Mouse (Mus musculus) embryonic facial prominence, embryonic 14.5 days (tissue): ENCODE measurements at regions not wholly inside any gene's neighbourhood (a gene's known extent, or its start where the extent isn't known, plus 50 kb on each side); places are given as distances from the start of the nearest gene placed in this dataset.

Experiments
- ATAC-seq: fragments of 200-750 bp; cut with Nextera tagmentation; 2 replicates; pipeline ENCODE4 v1.8.0; 2017; ENCODE audit warnings: low read depth, moderate number of reproducible peaks, moderate TSS enrichment
- DNase-seq: peaks from one replicate; pipeline ENCODE4 v3.0.0-alpha.2; 2015; ENCODE audit warnings: low spot score
- H3K27ac ChIP-seq: fragments of 300-500 bp; sonication (generic); replicated peaks from 2 replicates; pipeline ENCODE4 v1.5.1; 2014; ENCODE audit warnings: low read depth, mild to moderate bottlenecking, low read length, moderate library complexity
- H3K27me3 ChIP-seq: fragments of 300-500 bp; sonication (generic); replicated peaks from 2 replicates; pipeline ENCODE4 v1.6.1; 2014; ENCODE audit warnings: low read length; ENCODE audit not compliant: control insufficient read depth, insufficient read depth
- H3K36me3 ChIP-seq: fragments of 300-500 bp; sonication (generic); 2 replicates; pipeline ENCODE4 v1.6.1; 2014; ENCODE audit warnings: low read length, mixed read lengths; ENCODE audit not compliant: control insufficient read depth, insufficient read depth
- H3K4me1 ChIP-seq: fragments of 300-500 bp; sonication (generic); 2 replicates; pipeline ENCODE4 v1.6.1; 2014; ENCODE audit warnings: antibody characterized with exemption, low read length; ENCODE audit not compliant: control insufficient read depth, insufficient read depth
- H3K4me2 ChIP-seq: fragments of 300-500 bp; sonication (generic); 2 replicates; pipeline ENCODE4 v1.6.1; 2014; ENCODE audit warnings: low read depth, mild to moderate bottlenecking, low read length, moderate library complexity, mixed read lengths
- H3K4me3 ChIP-seq: fragments of 300-500 bp; sonication (generic); 2 replicates; pipeline ENCODE4 v1.5.1; 2014; ENCODE audit warnings: low read depth, mild to moderate bottlenecking, low read length
- H3K9ac ChIP-seq: fragments of 300-500 bp; sonication (generic); 2 replicates; pipeline ENCODE4 v1.6.1; 2014; ENCODE audit warnings: low read depth, mild to moderate bottlenecking, low read length, moderate library complexity, mixed read lengths
- H3K9me3 ChIP-seq: fragments of 300-500 bp; sonication (generic); 2 replicates; pipeline ENCODE4 v1.6.1; 2016; ENCODE audit warnings: low read length; ENCODE audit not compliant: control insufficient read depth
- WGBS: fragments of 180-500 bp; shearing (Covaris S2); extraction: QIAGEN DNeasy Blood & Tissue Kit; methylation state at CpG from one replicate; pipeline ENCODE4 v1.1.7; 2014; 5-methylcytosine and 5-hydroxymethylcytosine counted together

DNA sequence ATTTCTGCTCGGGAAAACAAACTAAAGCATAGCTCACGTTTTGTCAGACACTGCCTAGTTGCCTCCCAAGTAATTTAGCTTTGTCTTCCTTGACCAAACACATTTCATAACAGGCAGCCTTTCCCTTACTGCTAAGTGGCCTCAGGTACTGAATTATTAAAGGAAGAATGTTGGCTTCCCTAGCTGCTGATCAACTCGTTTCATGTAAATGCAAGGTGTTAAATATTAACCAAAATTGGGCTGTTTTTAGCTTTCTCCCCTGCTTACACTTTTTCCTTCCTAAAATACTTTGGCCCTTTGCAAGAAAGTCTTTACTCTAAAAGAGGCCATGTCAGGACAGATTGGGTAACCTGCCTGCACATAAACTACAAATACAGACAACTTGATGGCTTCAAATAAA is 265.4 kb downstream of the Pmp22 start:
- H3K4me3 ChIP-seq: no peak overlapping the region
- 68% methylated on average over 3 of the region's 3 CpGs for WGBS

DNA sequence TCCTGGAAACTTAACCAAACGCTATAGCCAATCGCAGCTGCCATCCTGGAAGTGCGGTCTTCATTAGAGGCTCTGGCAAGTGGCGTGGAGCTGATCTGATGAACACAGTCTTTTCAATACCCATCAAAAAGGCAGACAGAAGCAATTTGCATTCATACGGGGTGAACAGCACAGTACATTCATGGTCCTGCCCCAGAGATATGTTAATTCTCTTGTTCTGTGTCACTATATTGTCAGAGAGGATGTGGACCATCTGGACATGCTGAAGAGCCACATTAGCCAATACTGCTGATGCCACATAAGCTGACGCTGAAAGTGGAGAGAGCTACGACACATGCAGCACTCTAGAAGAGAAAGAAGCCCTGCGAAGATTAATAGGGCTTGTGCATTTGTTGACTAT is 267.6 kb downstream of the Pmp22 start:
- Histone ChIP-seq H3K9me3 (no peaks in the 10 kb centered on the region), H3K4me3 (no peak overlapping the region), H3K4me2 (no peak overlapping the region), H3K9ac (no peak overlapping the region), H3K27me3 (no peaks in the 10 kb centered on the region), H3K27ac (no peak overlapping the region), H3K36me3 (no peaks in the 10 kb centered on the region), H3K4me1 (no peaks in the 10 kb centered on the region)
- 82% methylated on average over 8 of the region's 8 CpGs for WGBS
- DNase-seq (no peak), ATAC-seq (no peak)

More for the DNA sequence above, 265.4 kb downstream of the Pmp22 start:
- Histone ChIP-seq H3K27me3 (no peaks in the 10 kb centered on the region), H3K4me1 (no peaks in the 10 kb centered on the region), H3K27ac (no peak overlapping the region), H3K9ac (no peak overlapping the region), H3K36me3 (no peaks in the 10 kb centered on the region), H3K9me3 (no peaks in the 10 kb centered on the region), H3K4me2 (no peak overlapping the region)
- ATAC-seq: no peak
- no peak for DNase-seq

DNA sequence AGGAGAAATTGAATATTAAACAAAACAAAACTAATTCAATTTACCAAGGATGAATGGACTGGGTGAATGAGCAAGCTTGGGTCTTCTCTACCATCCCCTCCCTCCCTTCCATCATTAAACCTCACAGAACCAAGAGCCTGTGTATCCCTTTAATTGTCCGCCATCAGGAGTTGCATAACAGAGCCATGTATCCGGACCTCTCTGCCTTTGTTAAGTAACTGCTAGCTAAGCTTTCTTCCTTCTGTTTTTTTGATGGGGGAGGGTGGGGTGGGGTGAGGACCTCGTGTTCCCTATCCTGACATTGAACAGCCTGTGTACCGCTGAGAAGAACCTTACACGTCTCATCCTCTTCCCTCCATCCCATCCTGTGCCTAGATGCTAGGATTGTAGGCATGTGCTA is 274.0 kb downstream of the Pmp22 start:
- Histone ChIP-seq H3K27ac (no peak overlapping the region), H3K9ac (no peak overlapping the region), H3K4me3 (no peak overlapping the region), H3K4me1 (peaks cover 6% of the 10 kb centered on the region; the same call in 1 of the 2 replicates), H3K36me3 (no peaks in the 10 kb centered on the region), H3K9me3 (no peaks in the 10 kb centered on the region), H3K27me3 (0 out of 2 replicates have a peak, but pooled peaks cover 5% of the 10 kb centered on the region), H3K4me2 (no peak overlapping the region)
- DNase-seq (no peak), ATAC-seq (no peak)
- 67% methylated on average over 5 of the region's 5 CpGs for WGBS

DNA sequence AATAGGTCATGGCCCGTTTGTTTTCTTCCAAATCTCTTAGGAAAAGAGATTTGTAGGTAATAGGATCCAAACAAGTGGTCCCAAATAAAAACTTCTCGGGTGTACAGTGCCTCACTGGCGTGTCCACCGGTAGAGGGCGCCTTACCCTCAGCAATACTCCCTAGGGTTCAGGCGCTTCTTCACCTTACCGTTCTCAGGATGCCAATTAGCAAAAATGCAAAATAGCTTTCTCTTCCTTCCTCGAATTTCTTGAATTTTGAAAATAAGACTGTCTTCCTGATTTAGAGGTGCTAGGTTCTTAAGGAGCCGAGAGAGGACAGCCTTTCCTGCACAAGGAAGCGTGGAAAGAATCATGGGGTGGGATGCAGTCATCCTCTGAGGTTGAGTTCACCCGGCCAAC is 275.9 kb downstream of the Pmp22 start:
- 17% methylated on average over 11 of the region's 11 CpGs for WGBS
- no peaks in the 10 kb centered on the region for H3K36me3 ChIP-seq
- 0 out of 2 replicates have a peak, but pooled peaks cover 5% of the 10 kb centered on the region for H3K27me3 ChIP-seq
- no peak for ATAC-seq
- peaks cover 6% of the 10 kb centered on the region; the same call in 1 of the 2 replicates for H3K4me1 ChIP-seq
- H3K4me2 ChIP-seq: no peak overlapping the region
- no peaks in the 10 kb centered on the region for H3K9me3 ChIP-seq
- no peak overlapping the region for H3K27ac ChIP-seq
- no peak overlapping the region for H3K9ac ChIP-seq
- peak; percentile 79 for DNase-seq
- H3K4me3 ChIP-seq: no peak overlapping the region

DNA sequence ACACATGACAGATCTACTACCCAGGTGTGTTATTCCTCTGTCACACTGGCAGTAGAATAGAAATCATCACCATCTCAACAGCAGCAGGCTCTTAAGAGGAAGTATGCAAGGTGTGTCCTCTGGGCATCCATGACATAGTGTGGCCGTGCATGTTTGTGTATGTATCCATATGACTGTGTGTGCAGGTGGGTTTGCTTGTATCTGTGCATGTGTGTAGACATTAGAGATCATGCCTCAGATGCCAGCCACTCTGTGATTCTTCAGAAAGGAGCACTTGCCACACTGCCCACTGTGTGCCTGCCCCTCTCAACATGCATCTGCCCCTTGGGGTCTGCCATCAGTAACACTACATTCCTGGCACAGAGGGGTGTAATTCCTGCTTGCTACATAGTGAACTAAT is 280.6 kb downstream of the Pmp22 start:
- no peak overlapping the region for H3K27ac ChIP-seq
- H3K4me3 ChIP-seq: no peak overlapping the region
- H3K4me1 ChIP-seq: peaks cover 14% of the 10 kb centered on the region; the same call in 1 of the 2 replicates
- no peaks in the 10 kb centered on the region for H3K36me3 ChIP-seq
- no peak overlapping the region for H3K9ac ChIP-seq
- no peaks in the 10 kb centered on the region for H3K9me3 ChIP-seq
- no peak for DNase-seq
- WGBS: 83% methylated on average over 1 of the region's 1 CpGs
- ATAC-seq: no peak
- no peak overlapping the region for H3K4me2 ChIP-seq
- 0 out of 2 replicates have a peak, but pooled peaks cover 5% of the 10 kb centered on the region for H3K27me3 ChIP-seq

DNA sequence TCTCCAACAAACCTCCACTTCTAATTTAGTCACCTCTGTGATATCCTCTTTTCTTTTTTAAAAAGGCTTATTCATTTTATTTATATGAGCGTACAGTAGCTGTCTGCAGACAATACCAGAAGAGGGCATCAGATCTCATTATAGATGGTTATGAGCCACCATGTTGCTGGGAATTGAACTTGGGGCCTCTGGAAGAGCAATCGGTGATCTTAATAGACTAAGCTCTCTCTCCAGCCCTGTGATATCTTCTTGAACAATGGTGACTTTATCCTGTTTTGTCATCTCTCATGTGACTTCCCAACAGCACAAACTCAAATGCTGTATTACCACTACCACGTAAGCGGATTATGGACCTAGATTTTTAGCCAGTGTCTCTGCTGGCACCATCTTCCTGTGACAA is 282.1 kb downstream of the Pmp22 start:
- Histone ChIP-seq H3K9ac (no peak overlapping the region), H3K4me3 (no peak overlapping the region), H3K27ac (no peak overlapping the region), H3K4me1 (peaks cover 14% of the 10 kb centered on the region; the same call in 1 of the 2 replicates), H3K9me3 (no peaks in the 10 kb centered on the region), H3K36me3 (no peaks in the 10 kb centered on the region), H3K27me3 (0 out of 2 replicates have a peak, but pooled peaks cover 5% of the 10 kb centered on the region), H3K4me2 (no peak overlapping the region)
- ATAC-seq: no peak
- DNase-seq: no peak
- WGBS: 99% methylated on average over 4 of the region's 4 CpGs

DNA sequence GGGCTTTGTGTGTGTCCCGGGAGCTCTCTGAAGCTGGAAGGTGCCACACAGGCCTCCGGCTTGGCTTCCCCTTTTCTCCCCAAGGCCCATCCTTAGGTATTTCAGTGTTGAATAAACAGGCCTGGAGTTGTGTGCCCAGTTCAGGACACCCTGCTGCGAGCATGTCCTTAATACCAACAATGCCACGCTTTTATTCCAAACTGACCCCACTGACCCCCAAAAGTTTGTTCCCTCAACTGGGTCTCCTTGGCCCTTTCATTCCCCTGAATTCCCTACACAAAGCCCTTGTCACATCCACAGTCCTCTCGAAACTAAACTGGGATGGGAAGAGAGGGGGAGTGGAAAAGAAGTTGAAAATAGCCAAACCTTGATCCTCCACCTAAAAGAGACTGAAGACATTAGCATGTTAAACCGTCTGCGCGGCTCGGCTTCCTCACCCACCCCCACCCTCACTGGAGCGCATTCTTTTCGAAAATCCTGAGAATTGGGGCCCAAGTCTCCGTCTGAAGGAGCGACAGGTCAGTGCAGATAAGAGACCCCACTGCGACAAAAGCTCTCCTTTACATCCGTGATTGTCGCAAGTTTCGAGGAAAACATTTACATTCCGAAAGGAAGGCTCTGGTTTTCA is 283.7 kb downstream of the Pmp22 start:
- 10% methylated on average over 18 of the region's 18 CpGs for WGBS
- peak overlapping the region; percentile 30 for H3K4me3 ChIP-seq
- no peaks in the 10 kb centered on the region for H3K27me3 ChIP-seq
- H3K27ac ChIP-seq: no peak overlapping the region
- H3K36me3 ChIP-seq: no peaks in the 10 kb centered on the region
- peaks cover 14% of the 10 kb centered on the region; the same call in 1 of the 2 replicates for H3K4me1 ChIP-seq
- DNase-seq (peak; percentile 44), ATAC-seq (no peak)
- H3K4me2 ChIP-seq: peak overlapping the region; percentile 59
- no peaks in the 10 kb centered on the region for H3K9me3 ChIP-seq
- H3K9ac ChIP-seq: peak overlapping the region; percentile 32; the same call in 1 of the 2 replicates

DNA sequence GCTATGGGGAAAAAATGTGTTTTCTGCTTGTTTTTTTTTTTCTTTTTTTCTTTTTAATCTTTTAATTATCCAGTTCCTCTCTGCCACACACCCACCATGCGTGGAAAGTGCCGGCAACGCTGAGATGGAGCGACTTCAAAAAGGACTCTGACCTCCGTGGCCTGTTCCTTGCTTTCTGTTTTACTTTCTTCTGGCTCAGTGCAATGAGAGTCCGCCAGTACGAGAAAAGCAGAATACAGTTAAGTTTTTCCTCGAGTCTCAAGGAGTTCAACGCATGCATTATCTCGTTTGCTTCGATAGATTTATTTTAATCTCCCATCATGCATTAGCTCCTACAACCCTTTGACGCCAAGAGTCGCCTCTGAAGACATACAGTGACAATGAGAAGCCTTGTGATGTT is 284.3 kb downstream of the Pmp22 start:
- ATAC-seq (no peak), DNase-seq (no peak)
- H3K4me2 ChIP-seq: peak overlapping the region; percentile 59
- peak overlapping the region; percentile 32; the same call in 1 of the 2 replicates for H3K9ac ChIP-seq
- H3K36me3 ChIP-seq: no peaks in the 10 kb centered on the region
- H3K27ac ChIP-seq: no peak overlapping the region
- H3K4me3 ChIP-seq: peak overlapping the region; percentile 30
- WGBS: 15% methylated on average over 13 of the region's 13 CpGs
- H3K9me3 ChIP-seq: no peaks in the 10 kb centered on the region
- peaks cover 14% of the 10 kb centered on the region; the same call in 1 of the 2 replicates for H3K4me1 ChIP-seq
- H3K27me3 ChIP-seq: no peaks in the 10 kb centered on the region

DNA sequence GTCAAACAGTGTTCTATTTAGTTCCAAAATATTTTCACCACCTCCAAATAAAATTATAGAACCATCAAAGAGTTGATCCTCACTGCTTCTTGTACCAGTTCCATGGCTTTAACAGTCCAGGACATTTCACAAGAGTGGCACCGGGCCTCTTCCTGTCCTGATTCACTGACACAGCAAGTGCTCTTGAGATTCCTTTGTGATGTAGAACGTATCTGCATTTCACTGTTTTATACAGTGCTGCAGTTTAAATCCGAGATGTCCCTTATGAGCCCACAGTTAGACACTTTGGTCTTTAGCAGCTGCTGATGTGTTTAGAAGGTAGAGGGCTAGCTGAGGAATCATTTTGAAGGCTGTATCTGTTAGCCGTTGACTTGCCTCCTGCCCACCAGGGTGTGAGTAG is 284.8 kb downstream of the Pmp22 start:
- Histone ChIP-seq H3K9ac (no peak overlapping the region), H3K36me3 (no peaks in the 10 kb centered on the region), H3K9me3 (no peaks in the 10 kb centered on the region), H3K27ac (no peak overlapping the region), H3K27me3 (no peaks in the 10 kb centered on the region), H3K4me3 (no peak overlapping the region), H3K4me1 (peaks cover 14% of the 10 kb centered on the region; the same call in 1 of the 2 replicates), H3K4me2 (no peak overlapping the region)
- DNase-seq (no peak), ATAC-seq (no peak)
- 73% methylated on average over 4 of the region's 4 CpGs for WGBS
